Mouse (Mus musculus): ENCODE measurements around the gene Acsm4.
"Not testable (repeated sequence)": the region's sequence is repeated elsewhere in the genome, so short reads cannot be mapped to it uniquely, and the experiment has no call there.

Acsm4 gene

GRCm38 (mm10) chr7:119689726-119690125 is at the start of gene Acsm4:
Gene Acsm4 (plus strand): TSS chr7:119690026.
- DNase-seq (ENCODE audit: low read depth): no peak

- no peak for DNase-seq (ENCODE audit: low read depth)
These were observed 47.5 kb upstream of the Acsm4 start for GRCm38 (mm10) chr7:119642307-119642706.

- no peak for DNase-seq (ENCODE audit: low read depth)
These were observed 21.9 kb upstream of the Acsm4 start for GRCm38 (mm10) chr7:119667893-119668292.

GRCm38 (mm10) chr7:119670395-119670794 is 19.4 kb upstream of the Acsm4 start:
- DNase-seq (ENCODE audit: low read depth): no peak

- no peak for DNase-seq (ENCODE audit: low read depth)
These were observed 18.9 kb upstream of the Acsm4 start for GRCm38 (mm10) chr7:119670925-119671324.

GRCm38 (mm10) chr7:119673465-119673864 is 16.4 kb upstream of the Acsm4 start:
- peak; percentile 58 for DNase-seq (ENCODE audit: low read depth)

- no peak for DNase-seq (ENCODE audit: low read depth)
These were observed 9.7 kb upstream of the Acsm4 start for GRCm38 (mm10) chr7:119680107-119680506.

- DNase-seq (ENCODE audit: low read depth): no peak
These were observed 7.1 kb upstream of the Acsm4 start for GRCm38 (mm10) chr7:119682699-119683098.

- no peak for DNase-seq (ENCODE audit: low read depth)
These were observed 2.5 kb downstream of the Acsm4 start for GRCm38 (mm10) chr7:119692302-119692701.

GRCm38 (mm10) chr7:119694926-119695325 is 5.1 kb downstream of the Acsm4 start:
- no peak for DNase-seq (ENCODE audit: low read depth)

GRCm38 (mm10) chr7:119714111-119714510 is 24.3 kb downstream of the Acsm4 start:
- DNase-seq (ENCODE audit: low read depth): no peak

- DNase-seq (ENCODE audit: low read depth): peak; percentile 95
These were observed 30.6 kb downstream of the Acsm4 start, which contains the start of gene Thumpd1 for GRCm38 (mm10) chr7:119720253-119720946. Gene Thumpd1 (minus strand): TSS chr7:119720798.

- no peak for DNase-seq (ENCODE audit: low read depth)
These were observed 31.1 kb downstream of the Acsm4 start for GRCm38 (mm10) chr7:119720947-119721310.

GRCm38 (mm10) chr7:119727621-119728020 is 37.8 kb downstream of the Acsm4 start:
- no peak for DNase-seq (ENCODE audit: low read depth)

- DNase-seq (ENCODE audit: low read depth): peak; percentile 43
These were observed 41.4 kb downstream of the Acsm4 start for GRCm38 (mm10) chr7:119731262-119731661.

GRCm38 (mm10) chr7:119738877-119739276 is 49.1 kb downstream of the Acsm4 start:
- no peak for DNase-seq (ENCODE audit: low read depth)

GRCm38 (mm10) chr7:119739798-119740468 is 50.1 kb downstream of the Acsm4 start:
- DNase-seq (ENCODE audit: low read depth): not testable (repeated sequence)

GRCm38 (mm10) chr7:119744321-119744720 is 54.5 kb downstream of the Acsm4 start:
- peak; percentile 30 for DNase-seq (ENCODE audit: low read depth)

GRCm38 (mm10) chr7:119745869-119746268 is 56.0 kb downstream of the Acsm4 start:
- DNase-seq (ENCODE audit: low read depth): no peak

GRCm38 (mm10) chr7:119748761-119749160 is 58.9 kb downstream of the Acsm4 start:
- no peak for DNase-seq (ENCODE audit: low read depth)

- no peak for DNase-seq (ENCODE audit: low read depth)
These were observed 60.1 kb downstream of the Acsm4 start for GRCm38 (mm10) chr7:119749942-119750341.

GRCm38 (mm10) chr7:119753696-119754095 is 63.9 kb downstream of the Acsm4 start:
- DNase-seq (ENCODE audit: low read depth): no peak

- no peak for DNase-seq (ENCODE audit: low read depth)
These were observed 70.7 kb downstream of the Acsm4 start, which contains the start of gene Acsm3 for GRCm38 (mm10) chr7:119760527-119760951. Gene Acsm3 (plus strand): TSS chr7:119760923.

All from naive thymus-derived CD4-positive, alpha-beta T cell, adult 2 months (primary cell).